Mouse (Mus musculus) kidney, postnatal 0 days (tissue): ENCODE results near the gene Fbxl18. TPM values are rescaled to one million over a fixed set of nuclear protein-coding genes. Genes with fewer than 3 reads are reported as not detected.
A peak's percentile ranks its signal among the peaks of the same experiment; 100 is the strongest.

Source experiments
- ATAC-seq: fragments of 200-750 bp; cut with Nextera tagmentation; replicated peaks from 2 replicates; pipeline ENCODE4 v1.8.0; 2017; ENCODE audit warnings: low read depth, moderate number of reproducible peaks, moderate TSS enrichment, moderate library complexity; ENCODE audit not compliant: low FRiP score
- DNase-seq: peaks from one replicate; pipeline ENCODE4 v3.0.0-alpha.2; 2016; ENCODE audit warnings: low spot score
- H3K27ac ChIP-seq: fragments of 300-500 bp; sonication (generic); 2 replicates; pipeline ENCODE4 v1.5.1; 2014; ENCODE audit warnings: mild to moderate bottlenecking
- H3K27me3 ChIP-seq: fragments of 300-500 bp; sonication (generic); 2 replicates; pipeline ENCODE4 v1.6.1; 2014; ENCODE audit warnings: low read length, mixed read lengths; ENCODE audit not compliant: insufficient read depth
- H3K36me3 ChIP-seq: fragments of 300-500 bp; sonication (generic); 2 replicates; pipeline ENCODE4 v1.6.1; 2014; ENCODE audit warnings: low read length, mixed read lengths; ENCODE audit not compliant: insufficient read depth
- H3K4me1 ChIP-seq: fragments of 300-500 bp; sonication (generic); replicated peaks from 2 replicates; pipeline ENCODE4 v1.6.1; 2014; ENCODE audit warnings: antibody characterized with exemption, low read length, mixed read lengths; ENCODE audit not compliant: insufficient read depth
- H3K4me2 ChIP-seq: fragments of 300-500 bp; sonication (generic); 2 replicates; pipeline ENCODE4 v1.6.1; 2014; ENCODE audit warnings: mild to moderate bottlenecking, low read length, moderate library complexity, mixed read lengths
- H3K4me3 ChIP-seq: fragments of 300-500 bp; sonication (generic); replicated peaks from 2 replicates; pipeline ENCODE4 v1.5.1; 2014; ENCODE audit warnings: low read depth, low read length
- H3K9ac ChIP-seq: fragments of 300-500 bp; sonication (generic); 2 replicates; pipeline ENCODE4 v1.6.1; 2014; ENCODE audit warnings: low read depth, low read length
- H3K9me3 ChIP-seq: fragments of 300-500 bp; sonication (generic); replicated peaks from 2 replicates; pipeline ENCODE4 v1.6.1; 2016; ENCODE audit warnings: low read length, inconsistent platforms, mixed read lengths
- CTCF ChIP-seq: IDR thresholded peaks from 2 replicates; pipeline ENCODE4 v1.5.1; 2016; ENCODE audit warnings: antibody characterized with exemption, low read depth, mild to moderate bottlenecking, moderate library complexity
- WGBS: fragments of 180-500 bp; shearing (Covaris S2); extraction: QIAGEN DNeasy Blood & Tissue Kit; methylation state at CpG from one replicate; pipeline ENCODE4 v1.1.7; 2014; 5-methylcytosine and 5-hydroxymethylcytosine counted together
- polyA plus RNA-seq: library from polyadenylated mRNA; unstranded; fragments of >200 nt; fragmentation: Nextera tagmentation; extraction: Ambion mirVana; gene quantifications from 2 replicates; pipeline ENCODE4 v1.2.1, GENCODE M21; 2015

Gene Fbxl18
- polyA plus RNA-seq, 1 experiment from 2014 or later, result 9.6 TPM

DNA sequence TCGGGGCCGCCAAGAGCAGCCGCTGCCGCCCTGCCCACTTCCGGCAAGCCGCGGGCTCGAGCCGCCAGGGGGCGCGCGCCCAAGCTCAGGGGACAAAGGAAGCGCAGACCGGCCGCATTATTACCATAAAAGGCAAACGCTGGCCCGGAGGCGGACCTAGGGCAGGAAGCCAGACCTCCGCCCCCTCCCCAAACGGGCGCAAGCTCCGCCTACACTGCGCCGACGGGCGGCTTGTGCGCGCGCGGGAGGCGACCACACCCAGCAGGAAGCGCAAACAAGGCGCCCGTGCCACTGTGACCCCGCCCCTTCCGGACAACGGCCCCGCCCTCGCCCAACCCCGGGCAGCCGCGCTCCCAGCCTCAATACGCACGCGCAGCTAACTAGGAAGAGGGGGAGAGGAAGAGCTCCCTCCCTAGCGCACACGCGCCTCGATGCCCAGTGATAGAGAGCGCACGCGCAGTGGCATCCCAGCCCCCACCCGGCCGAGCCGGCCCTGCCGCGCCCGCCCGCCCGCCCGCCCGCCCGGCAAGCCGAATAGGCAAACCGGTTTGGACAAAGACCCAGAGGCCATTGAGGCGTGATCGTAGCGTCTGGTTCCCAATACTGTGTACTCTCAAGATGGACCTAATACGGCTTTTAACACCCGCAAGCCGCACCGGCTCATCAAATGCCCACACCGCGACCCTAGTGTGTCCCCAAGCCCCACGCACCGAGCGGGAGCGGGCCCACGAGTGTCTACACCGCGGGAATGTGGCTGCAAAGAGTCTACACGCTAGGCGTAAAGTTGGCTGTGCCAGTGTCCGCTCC lies 10.7 kb upstream of the Fbxl18 start:
- H3K27ac ChIP-seq, result peak overlapping the region; percentile 99
- peaks cover 35% of the 10 kb centered on the region for H3K4me1 ChIP-seq
- H3K9ac ChIP-seq, result peak overlapping the region; percentile 98
- no peaks in the 10 kb centered on the region for H3K27me3 ChIP-seq
- H3K4me2 ChIP-seq, result peak overlapping the region; percentile 65
- peak; percentile 87 for ATAC-seq
- H3K9me3 ChIP-seq, result no peaks in the 10 kb centered on the region
- H3K4me3 ChIP-seq, result peak overlapping the region; percentile 84
- WGBS, result under 1% methylated on average over 78 of the region's 84 CpGs
- TF ChIP-seq CTCF, result peak; percentile 97
- peaks cover 38% of the 10 kb centered on the region for H3K36me3 ChIP-seq
- DNase-seq, result peak; percentile 98

DNA sequence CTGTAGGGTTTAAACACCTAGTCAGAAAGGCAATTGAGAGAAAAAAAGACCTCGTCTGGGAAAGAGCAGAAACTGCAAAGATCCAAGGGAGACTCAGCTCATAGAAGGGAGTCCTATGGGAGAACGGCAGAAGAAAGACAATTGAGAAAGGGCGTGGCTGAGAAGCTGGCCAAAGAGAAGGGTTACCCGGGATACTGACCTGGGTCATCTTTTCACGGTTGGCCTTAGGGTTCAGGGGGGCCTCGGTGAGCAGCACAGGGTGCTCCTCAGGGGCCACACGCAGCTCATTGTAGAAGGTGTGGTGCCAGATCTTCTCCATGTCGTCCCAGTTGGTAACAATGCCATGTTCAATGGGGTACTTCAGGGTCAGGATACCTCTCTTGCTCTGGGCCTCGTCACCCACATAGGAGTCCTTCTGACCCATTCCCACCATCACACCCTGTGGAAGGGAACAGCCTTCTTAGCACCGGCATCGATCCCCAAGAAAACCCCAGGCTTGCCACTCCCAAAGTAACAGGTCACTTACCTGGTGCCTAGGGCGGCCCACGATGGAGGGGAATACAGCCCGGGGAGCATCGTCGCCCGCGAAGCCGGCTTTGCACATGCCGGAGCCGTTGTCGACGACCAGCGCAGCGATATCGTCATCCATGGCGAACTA lies 9.9 kb upstream of the Fbxl18 start:
- peak overlapping the region; percentile 99; the same call in 1 of the 2 replicates for H3K27ac ChIP-seq
- peak overlapping the region; percentile 84 for H3K4me3 ChIP-seq
- no peak for TF ChIP-seq CTCF
- WGBS, result 2% methylated on average over 27 of the region's 27 CpGs
- DNase-seq, result no peak
- H3K9ac ChIP-seq, result peak overlapping the region; percentile 98
- H3K36me3 ChIP-seq, result peaks cover 44% of the 10 kb centered on the region
- no peaks in the 10 kb centered on the region for H3K9me3 ChIP-seq
- ATAC-seq, result no peak; the same call in 1 of the 2 replicates
- no peaks in the 10 kb centered on the region for H3K27me3 ChIP-seq
- H3K4me2 ChIP-seq, result peak overlapping the region; percentile 65
- H3K4me1 ChIP-seq, result peaks cover 33% of the 10 kb centered on the region

DNA sequence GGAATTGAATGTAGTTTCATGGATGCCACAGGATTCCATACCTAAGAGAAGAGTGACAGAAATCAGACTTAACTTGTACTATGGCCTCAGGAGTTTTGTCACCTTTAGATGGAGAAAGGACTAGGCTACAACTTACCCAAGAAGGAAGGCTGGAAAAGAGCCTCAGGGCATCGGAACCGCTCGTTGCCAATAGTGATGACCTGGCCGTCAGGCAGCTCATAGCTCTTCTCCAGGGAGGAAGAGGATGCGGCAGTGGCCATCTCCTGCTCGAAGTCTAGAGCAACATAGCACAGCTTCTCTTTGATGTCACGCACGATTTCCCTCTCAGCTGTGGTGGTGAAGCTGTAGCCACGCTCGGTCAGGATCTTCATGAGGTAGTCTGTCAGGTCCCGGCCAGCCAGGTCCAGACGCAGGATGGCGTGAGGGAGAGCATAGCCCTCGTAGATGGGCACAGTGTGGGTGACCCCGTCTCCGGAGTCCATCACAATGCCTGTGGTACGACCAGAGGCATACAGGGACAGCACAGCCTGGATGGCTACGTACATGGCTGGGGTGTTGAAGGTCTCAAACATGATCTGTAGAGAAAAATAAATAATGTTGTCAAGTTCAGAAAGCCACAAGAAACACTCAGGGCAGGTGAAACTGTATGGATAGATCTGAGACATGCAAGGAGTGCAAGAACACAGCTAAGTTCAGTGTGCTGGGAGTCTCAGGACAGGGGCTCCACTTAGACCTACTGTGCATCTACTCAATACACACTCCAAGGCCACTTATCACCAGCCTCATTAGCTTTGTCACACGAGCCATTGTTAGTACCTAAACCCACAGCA lies 9.2 kb upstream of the Fbxl18 start:
- WGBS, result 37% methylated on average over 19 of the region's 19 CpGs
- ATAC-seq, result no peak
- H3K4me2 ChIP-seq, result peak overlapping the region; percentile 65

DNA sequence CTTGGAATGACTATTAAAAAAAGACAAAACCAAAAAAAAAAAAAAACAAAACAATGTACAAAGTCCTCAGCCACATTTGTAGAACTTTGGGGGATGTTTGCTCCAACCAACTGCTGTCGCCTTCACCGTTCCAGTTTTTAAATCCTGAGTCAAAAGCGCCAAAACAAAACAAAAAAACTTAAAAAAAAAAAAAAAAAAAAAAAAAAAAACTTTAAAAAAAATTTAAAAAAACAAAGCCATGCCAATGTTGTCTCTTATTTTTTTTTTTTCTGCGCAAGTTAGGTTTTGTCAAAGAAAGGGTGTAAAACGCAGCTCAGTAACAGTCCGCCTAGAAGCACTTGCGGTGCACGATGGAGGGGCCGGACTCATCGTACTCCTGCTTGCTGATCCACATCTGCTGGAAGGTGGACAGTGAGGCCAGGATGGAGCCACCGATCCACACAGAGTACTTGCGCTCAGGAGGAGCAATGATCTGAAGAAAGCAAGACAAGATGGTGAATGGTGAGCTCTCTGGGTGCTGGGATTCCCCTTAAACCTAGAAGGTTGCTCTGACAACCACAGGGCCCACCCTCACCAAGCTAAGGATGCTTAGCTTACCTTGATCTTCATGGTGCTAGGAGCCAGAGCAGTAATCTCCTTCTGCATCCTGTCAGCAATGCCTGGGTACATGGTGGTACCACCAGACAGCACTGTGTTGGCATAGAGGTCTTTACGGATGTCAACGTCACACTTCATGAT lies 8.4 kb upstream of the Fbxl18 start:
- Histone ChIP-seq H3K4me2 (peak overlapping the region; percentile 65), H3K27me3 (no peaks in the 10 kb centered on the region), H3K4me3 (peak overlapping the region; percentile 84), H3K36me3 (peaks cover 51% of the 10 kb centered on the region), H3K4me1 (peaks cover 17% of the 10 kb centered on the region), H3K9me3 (no peaks in the 10 kb centered on the region), H3K9ac (peak overlapping the region; percentile 98; the same call in 1 of the 2 replicates), H3K27ac (peak overlapping the region; percentile 42; the same call in 1 of the 2 replicates)
- no peak for TF ChIP-seq CTCF
- DNase-seq (no peak), ATAC-seq (no peak)
- 59% methylated on average over 14 of the region's 14 CpGs for WGBS

More for the DNA sequence above, 9.2 kb upstream of the Fbxl18 start:
- Histone ChIP-seq H3K4me1 (peaks cover 25% of the 10 kb centered on the region), H3K9me3 (no peaks in the 10 kb centered on the region), H3K27ac (peak overlapping the region; percentile 99; the same call in 1 of the 2 replicates), H3K36me3 (peaks cover 48% of the 10 kb centered on the region), H3K27me3 (no peaks in the 10 kb centered on the region), H3K9ac (peak overlapping the region; percentile 98), H3K4me3 (peak overlapping the region; percentile 84)
- DNase-seq, result no peak
- no peak for TF ChIP-seq CTCF

DNA sequence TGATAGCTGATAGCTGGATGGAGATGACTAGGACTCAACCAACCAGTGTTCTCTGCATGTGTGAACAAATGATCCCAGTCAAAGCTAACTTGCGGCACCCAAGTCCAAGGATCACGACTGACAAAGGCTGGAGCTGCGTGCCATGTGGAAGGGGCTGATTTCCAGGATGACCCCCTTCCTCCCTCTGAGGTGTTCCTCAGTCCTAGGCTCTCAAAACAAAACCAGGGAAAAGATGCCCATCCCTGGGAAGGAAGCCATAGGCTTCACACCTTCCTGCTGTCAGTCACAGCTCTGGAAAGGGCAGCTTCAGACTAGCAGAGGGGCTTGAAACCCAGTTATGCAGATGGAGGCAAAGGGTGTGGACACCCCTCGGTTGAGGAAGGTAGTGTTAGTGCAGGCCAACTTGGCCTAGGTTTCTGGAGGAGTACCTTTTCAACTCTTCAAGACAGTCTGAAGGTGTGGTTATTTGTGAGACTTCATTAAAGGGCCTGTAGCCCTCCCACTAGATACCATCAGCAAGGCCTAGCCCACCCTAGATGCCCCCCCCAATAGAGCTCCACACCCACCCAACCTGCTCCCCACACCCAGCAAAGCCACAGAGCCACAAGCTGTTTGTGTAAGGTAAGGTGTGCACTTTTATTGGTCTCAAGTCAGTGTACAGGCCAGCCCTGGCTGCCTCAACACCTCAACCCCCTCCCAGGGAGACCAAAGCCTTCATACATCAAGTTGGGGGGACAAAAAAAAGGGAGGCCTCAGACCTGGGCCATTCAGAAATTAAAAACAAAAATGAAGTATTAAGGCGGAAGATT lies 7.5 kb upstream of the Fbxl18 start:
- WGBS, result 59% methylated on average over 5 of the region's 5 CpGs
- no peak overlapping the region for H3K4me3 ChIP-seq
- H3K27me3 ChIP-seq, result no peaks in the 10 kb centered on the region
- H3K4me1 ChIP-seq, result peaks cover 9% of the 10 kb centered on the region
- TF ChIP-seq CTCF, result no peak
- ATAC-seq, result no peak
- no peaks in the 10 kb centered on the region for H3K9me3 ChIP-seq
- peak overlapping the region; percentile 6; the same call in 1 of the 2 replicates for H3K4me2 ChIP-seq
- H3K27ac ChIP-seq, result 0 out of 2 replicates have a peak overlapping the region, but pooled peaks have one; percentile 13
- no peak overlapping the region for H3K9ac ChIP-seq
- no peak for DNase-seq
- peaks cover 52% of the 10 kb centered on the region for H3K36me3 ChIP-seq
